Mouse (Mus musculus): Measurements from ENCODE around the gene Fgfr2. TPM values are rescaled to one million over a fixed set of nuclear protein-coding genes. Genes with fewer than 3 reads are reported as not detected.

Gene Fgfr2
- total RNA-seq, 1 experiment from 2014 or later = not detected

- no peak for ATAC-seq (replicated peaks in 1 of 2; ENCODE audit: insufficient read depth in 1 of 2, low FRiP score in 2 of 2, low TSS enrichment in 1 of 2, low read depth in 1 of 2, poor library complexity in 2 of 2, severe bottlenecking in 2 of 2)
These were observed 2834.3 kb downstream of the Fgfr2 start for GRCm38 (mm10) chr7:130288719-130289427.

GRCm38 (mm10) chr7:130288248-130288647 is 2834.9 kb downstream of the Fgfr2 start:
- no peak for ATAC-seq (replicated peaks in 1 of 2; ENCODE audit: insufficient read depth in 1 of 2, low FRiP score in 2 of 2, low TSS enrichment in 1 of 2, low read depth in 1 of 2, poor library complexity in 2 of 2, severe bottlenecking in 2 of 2)

GRCm38 (mm10) chr7:130278738-130279705 is 2844.1 kb downstream of the Fgfr2 start:
- ATAC-seq (replicated peaks in 1 of 2; ENCODE audit: insufficient read depth in 1 of 2, low FRiP score in 2 of 2, low TSS enrichment in 1 of 2, low read depth in 1 of 2, poor library complexity in 2 of 2, severe bottlenecking in 2 of 2) = no peak

- ATAC-seq (replicated peaks in 1 of 2; ENCODE audit: insufficient read depth in 1 of 2, low FRiP score in 2 of 2, low TSS enrichment in 1 of 2, low read depth in 1 of 2, poor library complexity in 2 of 2, severe bottlenecking in 2 of 2) = no peak
These were observed 2845.0 kb downstream of the Fgfr2 start for GRCm38 (mm10) chr7:130278000-130278737.

- ATAC-seq (replicated peaks in 1 of 2; ENCODE audit: insufficient read depth in 1 of 2, low FRiP score in 2 of 2, low TSS enrichment in 1 of 2, low read depth in 1 of 2, poor library complexity in 2 of 2, severe bottlenecking in 2 of 2) = peak; percentile 88 to 94
These were observed 2849.9 kb downstream of the Fgfr2 start for GRCm38 (mm10) chr7:130273265-130273664.

- ATAC-seq (replicated peaks in 1 of 2; ENCODE audit: insufficient read depth in 1 of 2, low FRiP score in 2 of 2, low TSS enrichment in 1 of 2, low read depth in 1 of 2, poor library complexity in 2 of 2, severe bottlenecking in 2 of 2) = no peak
These were observed 2852.3 kb downstream of the Fgfr2 start for GRCm38 (mm10) chr7:130270807-130271206.

GRCm38 (mm10) chr7:130269124-130269867 is 2853.9 kb downstream of the Fgfr2 start:
- ATAC-seq (replicated peaks in 1 of 2; ENCODE audit: insufficient read depth in 1 of 2, low FRiP score in 2 of 2, low TSS enrichment in 1 of 2, low read depth in 1 of 2, poor library complexity in 2 of 2, severe bottlenecking in 2 of 2) = no peak

GRCm38 (mm10) chr7:130267099-130267498 is 2856.1 kb downstream of the Fgfr2 start:
- no peak for ATAC-seq (replicated peaks in 1 of 2; ENCODE audit: insufficient read depth in 1 of 2, low FRiP score in 2 of 2, low TSS enrichment in 1 of 2, low read depth in 1 of 2, poor library complexity in 2 of 2, severe bottlenecking in 2 of 2)

GRCm38 (mm10) chr7:130266166-130266490 is 2857.0 kb downstream of the Fgfr2 start:
- ATAC-seq (replicated peaks in 1 of 2; ENCODE audit: insufficient read depth in 1 of 2, low FRiP score in 2 of 2, low TSS enrichment in 1 of 2, low read depth in 1 of 2, poor library complexity in 2 of 2, severe bottlenecking in 2 of 2) = peak; percentile 82 to 88

- ATAC-seq (replicated peaks in 1 of 2; ENCODE audit: insufficient read depth in 1 of 2, low FRiP score in 2 of 2, low TSS enrichment in 1 of 2, low read depth in 1 of 2, poor library complexity in 2 of 2, severe bottlenecking in 2 of 2) = peak in 1 of 2 experiments; percentile 8; a peak in 1 of 4 replicates
These were observed 2857.6 kb downstream of the Fgfr2 start for GRCm38 (mm10) chr7:130265319-130266165.

GRCm38 (mm10) chr7:130264616-130265318 is 2858.4 kb downstream of the Fgfr2 start:
- ATAC-seq (replicated peaks in 1 of 2; ENCODE audit: insufficient read depth in 1 of 2, low FRiP score in 2 of 2, low TSS enrichment in 1 of 2, low read depth in 1 of 2, poor library complexity in 2 of 2, severe bottlenecking in 2 of 2) = no peak

GRCm38 (mm10) chr7:130263799-130264351 is 2859.3 kb downstream of the Fgfr2 start:
- ATAC-seq (replicated peaks in 1 of 2; ENCODE audit: insufficient read depth in 1 of 2, low FRiP score in 2 of 2, low TSS enrichment in 1 of 2, low read depth in 1 of 2, poor library complexity in 2 of 2, severe bottlenecking in 2 of 2) = no peak

- ATAC-seq (replicated peaks in 1 of 2; ENCODE audit: insufficient read depth in 1 of 2, low FRiP score in 2 of 2, low TSS enrichment in 1 of 2, low read depth in 1 of 2, poor library complexity in 2 of 2, severe bottlenecking in 2 of 2) = no peak
These were observed 2859.9 kb downstream of the Fgfr2 start for GRCm38 (mm10) chr7:130263233-130263594.

GRCm38 (mm10) chr7:130262528-130263232 is 2860.5 kb downstream of the Fgfr2 start:
- ATAC-seq (replicated peaks in 1 of 2; ENCODE audit: insufficient read depth in 1 of 2, low FRiP score in 2 of 2, low TSS enrichment in 1 of 2, low read depth in 1 of 2, poor library complexity in 2 of 2, severe bottlenecking in 2 of 2) = no peak

Data from hematopoietic stem cell, adult 5-6 weeks (primary cell).